23 mouse cellular contexts compared by ENCODE assay signal in genomic region chr3:139867499-139867898, GRCm38 (mm10).
DNase-seq lines count a peak whose midpoint lies in the region; ATAC-seq and TF ChIP-seq lines count a peak whose summit lies in the region.
"Had no signal": no experiment of that assay in that cellular context is flagged by ENCODE, and none has a peak within 500 bp of the region (broad histone marks: within the 10 kb centered on the region; RNA-seq: fewer than 3 reads in every experiment).

No protein-coding gene starts in this region.

- WGBS in stomach, postnatal 0 days, result 80% methylated on average over 3 of the region's 3 CpGs

- peak overlapping the region; percentile 77; the same call in 1 of the 2 replicates for H3K4me2 ChIP-seq in CH12.LX (ENCODE audit: insufficient read depth, low read depth, poor library complexity, severe bottlenecking)
- H3K4me2 ChIP-seq in stomach, postnatal 0 days (replicated peaks; ENCODE audit: low read depth), result no peak overlapping the region
- H3K4me2 ChIP-seq: embryonic facial prominence, embryonic 13.5 days; forebrain, embryonic 12.5 days; hindbrain, embryonic 12.5 days had no signal

- H3K9ac ChIP-seq in CH12.LX (ENCODE audit: insufficient read depth, low read depth), result peak overlapping the region; percentile 41; the same call in 1 of the 2 replicates
- H3K9ac ChIP-seq in stomach, postnatal 0 days (ENCODE audit: low read length), result no peak overlapping the region
- H3K9ac ChIP-seq: embryonic facial prominence, embryonic 13.5 days; forebrain, embryonic 12.5 days; hindbrain, embryonic 12.5 days had no signal

- no peak overlapping the region for H3K27ac ChIP-seq in CH12.LX (ENCODE audit: insufficient read depth, low read depth)
- no peak overlapping the region for H3K27ac ChIP-seq in stomach, postnatal 0 days (replicated peaks)
- H3K27ac ChIP-seq: embryonic facial prominence, embryonic 13.5 days; forebrain, embryonic 12.5 days; heart, embryonic 10.5 days; hindbrain, embryonic 12.5 days had no signal

- dilution Hi-C loops in CH12.LX (cut with MboI; ENCODE audit: extremely low pct_ligation_motif_present, extremely low pct_unique_long_range_greater_than_20kb, low sequenced_read_pairs), result no loop called here

- H3K9me3 ChIP-seq in CH12.LX (replicated peaks; ENCODE audit: low read length), result no peaks in the 10 kb centered on the region
- H3K9me3 ChIP-seq in stomach, postnatal 0 days (ENCODE audit: control insufficient read depth, low read length), result no peaks in the 10 kb centered on the region
- H3K9me3 ChIP-seq: embryonic facial prominence, embryonic 13.5 days; forebrain, embryonic 12.5 days; G1E; heart, embryonic 10.5 days; hindbrain, embryonic 12.5 days had no signal

- in situ Hi-C loops in CH12.LX (cut with MboI; ENCODE audit: low pct_ligation_motif_present, low pct_unique_long_range_greater_than_20kb, low sequenced_read_pairs), result no loop called here

- no peak overlapping the region for H3K4me3 ChIP-seq in CH12.LX (replicated peaks in 1 of 3; ENCODE audit: low read depth in 2 of 3, low read length in 2 of 3, poor library complexity in 1 of 3)
- H3K4me3 ChIP-seq in stomach, postnatal 0 days (ENCODE audit: low read depth, low read length), result no peak overlapping the region
- H3K4me3 ChIP-seq: embryonic facial prominence, embryonic 13.5 days; forebrain, embryonic 12.5 days; heart, embryonic 10.5 days; hindbrain, embryonic 12.5 days had no signal

- intact Hi-C loops in gastrocnemius, postnatal 36 days (cut with DNase I), result no loop called here

- TF ChIP-seq POLR2A in CH12.LX (IDR thresholded peaks at IDR 0.05; ENCODE audit: low read depth, low read length), result no peak

- TF ChIP-seq CTCF in CH12.LX (conservative IDR thresholded peaks at IDR 0.05 in 1 of 2, IDR thresholded peaks at IDR 0.05 in 1 of 2; ENCODE audit: low read depth in 2 of 2, low read length in 2 of 2), result peak; percentile 46 to 80
- peak; percentile 36 for TF ChIP-seq CTCF in stomach, postnatal 0 days (IDR thresholded peaks at IDR 0.05; ENCODE audit: low read depth)

- H3K27me3 ChIP-seq in CH12.LX (replicated peaks), result no peaks in the 10 kb centered on the region
- no peaks in the 10 kb centered on the region for H3K27me3 ChIP-seq in stomach, postnatal 0 days (ENCODE audit: control insufficient read depth, insufficient read depth, low read length)
- H3K27me3 ChIP-seq: embryonic facial prominence, embryonic 13.5 days; forebrain, embryonic 12.5 days; hindbrain, embryonic 12.5 days had no signal

- peak; percentile 83 for ATAC-seq in common myeloid progenitor, adult 5-6 weeks (replicated peaks; ENCODE audit: low read depth, poor library complexity, severe bottlenecking)
- ATAC-seq in stomach, postnatal 0 days (ENCODE audit: low FRiP score, low TSS enrichment), result no peak
- ATAC-seq: forebrain, embryonic 16.5 days; hindbrain, embryonic 16.5 days; inflammation-experienced regulatory T-cells, adult 6 months; intestine, postnatal 0 days had no signal

- no peaks in the 10 kb centered on the region for H3K36me3 ChIP-seq in CH12.LX (replicated peaks in 1 of 2; ENCODE audit: control insufficient read depth in 1 of 2, insufficient read depth in 1 of 2, low read length in 1 of 2)
- no peaks in the 10 kb centered on the region for H3K36me3 ChIP-seq in stomach, postnatal 0 days (ENCODE audit: control insufficient read depth, insufficient read depth, low read length)
- H3K36me3 ChIP-seq: embryonic facial prominence, embryonic 13.5 days; forebrain, embryonic 12.5 days; G1E; heart, embryonic 10.5 days; hindbrain, embryonic 12.5 days had no signal

- no peak for TF ChIP-seq EP300 in CH12.LX (IDR thresholded peaks at IDR 0.05; ENCODE audit: low read length)
- no peak for TF ChIP-seq EP300 in stomach, postnatal 0 days (optimal IDR thresholded peaks at IDR 0.05)

- TF ChIP-seq RAD21 in CH12.LX (IDR thresholded peaks at IDR 0.05; ENCODE audit: low read depth, low read length), result peak; percentile 73

- H3K4me1 ChIP-seq in CH12.LX (ENCODE audit: control insufficient read depth in 1 of 2, insufficient read depth in 2 of 2), result peaks cover 0 to 4% of the 10 kb centered on the region in 2 experiments; a peak in 1 of 4 replicates
- no peaks in the 10 kb centered on the region for H3K4me1 ChIP-seq in stomach, postnatal 0 days (replicated peaks; ENCODE audit: control insufficient read depth, insufficient read depth)
- H3K4me1 ChIP-seq: embryonic facial prominence, embryonic 13.5 days; heart, embryonic 10.5 days; hindbrain, embryonic 12.5 days had no signal

- peak; percentile 1 to 7 for DNase-seq in adrenal gland, postnatal 36 days
- DNase-seq in adrenal gland, postnatal 25 days, result no peak
- peak; percentile 42 for DNase-seq in CH12.LX (ENCODE audit: extremely low read depth)
- no peak for DNase-seq in stomach, postnatal 0 days (ENCODE audit: low spot score)
- DNase-seq in gastrocnemius, postnatal 36 days, result no peak
- DNase-seq in Muller cell, postnatal 12 days (ENCODE audit: inconsistent ontology term), result no peak
- DNase-seq: adrenal gland, postnatal 10 days; B cell, adult 2 months; cerebellum, adult 2 months; gastrocnemius, postnatal 14 days; heart, adult 11 months; heart, postnatal 10 days; heart, postnatal 4 days had no signal

- H3K79me2 ChIP-seq in CH12.LX (replicated peaks; ENCODE audit: control insufficient read depth, extremely low read depth, insufficient read depth, poor library complexity, severe bottlenecking), result no peaks in the 10 kb centered on the region

TF ChIP-seq in CH12.LX, 34 proteins besides CTCF, POLR2A, EP300 and RAD21:
- TF ChIP-seq KAT2A (IDR thresholded peaks at IDR 0.05; ENCODE audit: insufficient replicate concordance, low read length), result no peak
- no peak for TF ChIP-seq MAFK (IDR thresholded peaks at IDR 0.05; ENCODE audit: insufficient replicate concordance, low read length)
- peak; percentile 73 for TF ChIP-seq SMC3 (IDR thresholded peaks at IDR 0.05; ENCODE audit: low read depth, low read length)
- TF ChIP-seq JUND (conservative IDR thresholded peaks at IDR 0.05; ENCODE audit: low read depth, low read length), result no peak
- no peak for TF ChIP-seq PAX5 (IDR thresholded peaks at IDR 0.05; ENCODE audit: low read length)
- TF ChIP-seq UBTF (IDR thresholded peaks at IDR 0.05; ENCODE audit: low read depth, low read length), result no peak
- no peak for TF ChIP-seq IRF4 (IDR thresholded peaks at IDR 0.05; ENCODE audit: low read depth, low read length)
- no peak for TF ChIP-seq USF2 (conservative IDR thresholded peaks at IDR 0.05; ENCODE audit: low read depth, low read length)

Comparison
In these comparisons a context has a peak if more than half of its experiments do, and no peak if none do; other contexts are left out.
1. DNase-seq: peak in adrenal gland, postnatal 36 days (2 of 2) and CH12.LX (single experiment); none in adrenal gland, postnatal 25 days (single experiment), stomach, postnatal 0 days (single experiment), gastrocnemius, postnatal 36 days (0 of 2) and Muller cell, postnatal 12 days (single experiment).